Mouse (Mus musculus) lung, postnatal 0 days (tissue): ENCODE measurements around the gene Trf.

ENCODE experiments used
- CTCF ChIP-seq: IDR thresholded peaks from 2 replicates; pipeline ENCODE4 v1.5.1; 2016; ENCODE audit warnings: antibody characterized with exemption, mild to moderate bottlenecking
- EP300 ChIP-seq: IDR thresholded peaks from 2 replicates; pipeline ENCODE4 v1.6.1; 2016; ENCODE audit warnings: antibody characterized with exemption, mild to moderate bottlenecking, control low read depth

DNA sequence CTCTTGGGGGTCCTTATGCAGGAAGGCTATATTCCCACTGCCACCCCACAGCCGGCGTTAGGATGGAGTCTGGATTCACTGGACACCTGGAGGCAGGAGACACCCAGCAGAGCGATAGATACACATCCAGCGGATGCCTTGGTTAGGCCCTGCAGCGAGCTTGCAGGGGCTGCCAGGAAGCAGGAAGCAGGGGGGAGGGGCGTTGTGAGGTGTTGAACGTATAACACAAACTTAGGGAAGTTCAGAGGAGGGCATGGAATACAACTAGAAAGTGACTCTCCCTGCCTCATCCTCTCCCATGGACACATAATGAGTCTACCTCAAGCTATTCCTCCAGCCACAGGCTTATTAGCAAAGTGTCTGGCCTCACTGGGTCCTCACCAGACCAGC, 2.8 kb upstream of the Trf start:
- TF ChIP-seq CTCF (no peak), EP300 (no peak)
